Mouse (Mus musculus): ENCODE measurements around the gene Mrps7. TPM values are rescaled to one million over a fixed set of nuclear protein-coding genes. Genes with fewer than 3 reads are reported as not detected.

Gene Mrps7
- 81.6 and 87.1 TPM in 2 replicates for polyA plus RNA-seq (2015; fragmentation: Nextera tagmentation; extraction: Ambion mirVana)

- Histone ChIP-seq H3K4me2 (peak within 1 kb of the TSS; percentile 96), H3K4me1 (peaks cover 31% of the 10 kb centered on the region), H3K9me3 (replicated peaks) (no peaks in the 10 kb centered on the region), H3K4me3 (peak within 1 kb of the TSS; percentile 99), H3K27ac (peak within 1 kb of the TSS; percentile 85), H3K36me3 (ENCODE audit: poor library complexity, severe bottlenecking) (peaks cover 48% of the 10 kb centered on the region), H3K27me3 (no peaks in the 10 kb centered on the region), H3K9ac (peak within 1 kb of the TSS; percentile 97)
- peak; percentile 97 for ATAC-seq
- 1% methylated on average over 67 of the region's 93 CpGs for WGBS
These were observed at the start of gene Mrps7, which contains the start of gene Gga3 for GRCm38 (mm10) chr11:115603476-115604303. Mrps7 (plus strand) TSS chr11:115603925. Gga3 (minus strand) TSS chr11:115604051.

GRCm38 (mm10) chr11:115555717-115556116 is 48.0 kb upstream of the Mrps7 start:
- no peak overlapping the region for H3K4me3 ChIP-seq
- H3K27me3 ChIP-seq, result no peaks in the 10 kb centered on the region
- no peak overlapping the region for H3K4me2 ChIP-seq
- no peak overlapping the region for H3K27ac ChIP-seq
- WGBS, result 82% methylated on average over 17 of the region's 17 CpGs
- H3K36me3 ChIP-seq (ENCODE audit: poor library complexity, severe bottlenecking), result no peaks in the 10 kb centered on the region
- no peaks in the 10 kb centered on the region for H3K9me3 ChIP-seq (replicated peaks)
- no peak overlapping the region for H3K9ac ChIP-seq
- H3K4me1 ChIP-seq, result no peaks in the 10 kb centered on the region
- no peak for ATAC-seq

GRCm38 (mm10) chr11:115563406-115563805 is 40.3 kb upstream of the Mrps7 start:
- Histone ChIP-seq H3K9me3 (replicated peaks) (no peaks in the 10 kb centered on the region), H3K9ac (peak overlapping the region; percentile 85; the same call in 1 of the 2 replicates), H3K27ac (peak overlapping the region; percentile 80), H3K4me2 (peak overlapping the region; percentile 87), H3K27me3 (no peaks in the 10 kb centered on the region), H3K4me1 (peaks cover 17% of the 10 kb centered on the region), H3K36me3 (ENCODE audit: poor library complexity, severe bottlenecking) (peaks cover 26% of the 10 kb centered on the region), H3K4me3 (peak overlapping the region; percentile 87)
- no peak for ATAC-seq
- WGBS, result 45% methylated on average over 4 of the region's 4 CpGs

DNA sequence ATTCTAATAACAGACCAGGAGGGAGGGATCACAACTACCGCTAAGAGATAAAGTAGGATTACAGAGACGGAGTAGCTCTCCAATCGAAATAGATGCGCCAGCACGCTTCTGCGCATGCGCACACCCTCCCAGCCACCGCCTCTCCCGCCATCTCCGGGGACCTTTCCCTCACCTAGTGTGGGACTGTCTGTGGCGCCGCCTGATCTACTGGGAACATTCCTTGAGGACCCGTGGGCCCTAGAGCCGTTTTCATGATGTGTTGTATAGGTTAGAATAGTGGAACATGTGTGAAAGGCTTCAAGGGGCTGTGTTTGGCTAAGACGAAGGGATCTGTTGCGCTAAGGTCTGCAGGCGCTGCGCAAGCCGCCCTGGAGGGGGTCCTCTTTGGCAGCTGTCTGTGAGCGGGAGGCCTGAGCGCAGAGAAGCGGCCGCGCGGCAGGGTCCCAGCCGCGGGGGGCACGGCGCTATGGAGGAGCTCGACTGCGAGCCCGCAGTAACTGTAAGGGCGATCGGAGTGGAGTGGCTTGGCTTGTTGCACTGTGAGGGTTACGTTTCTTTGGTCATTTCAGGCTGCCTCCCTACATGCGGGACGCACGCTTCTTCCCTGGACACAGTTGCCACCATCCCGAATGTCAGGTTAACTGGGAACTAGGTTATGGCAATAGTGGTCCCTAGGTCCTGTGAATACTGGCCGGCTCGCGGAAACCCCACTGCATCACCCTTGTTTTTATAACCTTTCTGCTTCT is 39.5 kb upstream of the Mrps7 start, which contains the start of gene Nup85:
Gene Nup85, plus strand, starts transcription at position 371 of the 746 bp plus-strand sequence.
- peaks cover 17% of the 10 kb centered on the region for H3K4me1 ChIP-seq
- H3K9ac ChIP-seq, result peak within 1 kb of the TSS; percentile 85
- peak; percentile 95 for ATAC-seq
- peak within 1 kb of the TSS; percentile 87 for H3K4me3 ChIP-seq
- H3K27ac ChIP-seq, result peak within 1 kb of the TSS; percentile 80
- peaks cover 34% of the 10 kb centered on the region for H3K36me3 ChIP-seq (ENCODE audit: poor library complexity, severe bottlenecking)
- under 1% methylated on average over 42 of the region's 42 CpGs for WGBS
- peak within 1 kb of the TSS; percentile 87 for H3K4me2 ChIP-seq
- no peaks in the 10 kb centered on the region for H3K27me3 ChIP-seq
- H3K9me3 ChIP-seq (replicated peaks), result no peaks in the 10 kb centered on the region

DNA sequence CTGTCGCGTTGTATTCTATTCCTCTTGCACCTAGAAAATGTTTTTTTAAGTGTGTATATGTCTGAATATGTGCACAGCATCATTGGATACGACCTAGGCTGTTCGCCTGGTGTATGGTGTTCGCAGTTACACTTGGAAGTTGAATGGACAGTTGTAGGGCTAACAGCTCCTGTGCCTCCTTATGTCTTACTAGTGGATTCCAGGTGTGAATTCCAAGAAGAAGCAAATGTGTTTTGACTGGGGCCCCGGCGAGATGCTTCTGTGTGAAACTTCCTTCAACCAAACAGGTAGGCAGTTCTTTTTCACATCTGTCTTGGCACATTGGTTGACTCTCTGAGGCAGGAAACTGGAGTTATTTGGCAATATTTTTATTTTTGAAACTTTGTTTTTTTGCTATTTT is 38.8 kb upstream of the Mrps7 start:
- Histone ChIP-seq H3K27me3 (no peaks in the 10 kb centered on the region), H3K27ac (peak overlapping the region; percentile 80; the same call in 1 of the 2 replicates), H3K4me1 (peaks cover 17% of the 10 kb centered on the region), H3K9ac (peak overlapping the region; percentile 85), H3K4me2 (peak overlapping the region; percentile 87), H3K9me3 (replicated peaks) (no peaks in the 10 kb centered on the region), H3K4me3 (peak overlapping the region; percentile 87), H3K36me3 (ENCODE audit: poor library complexity, severe bottlenecking) (peaks cover 42% of the 10 kb centered on the region)
- no peak for ATAC-seq
- 21% methylated on average over 7 of the region's 7 CpGs for WGBS

DNA sequence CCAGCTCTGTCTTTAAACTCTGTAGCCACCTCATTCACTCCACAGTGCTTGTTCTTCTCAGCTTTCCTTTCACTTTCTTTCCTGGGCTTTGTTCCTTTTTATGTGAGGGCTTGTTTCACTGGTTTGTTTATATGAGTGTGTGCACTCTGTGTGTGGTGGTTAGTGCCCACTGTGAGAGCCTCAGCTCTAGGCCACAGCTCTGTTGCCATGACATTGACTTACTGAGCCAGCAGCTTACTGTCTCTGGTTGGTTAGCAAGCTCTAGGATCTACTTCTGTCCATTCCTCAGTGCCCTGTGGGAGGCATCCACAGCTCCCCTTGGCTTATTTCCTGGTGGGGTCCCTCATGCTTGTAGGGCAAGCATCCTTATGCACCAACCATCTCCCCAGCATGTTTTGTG is 24.6 kb upstream of the Mrps7 start:
- H3K9ac ChIP-seq, result no peak overlapping the region
- no peaks in the 10 kb centered on the region for H3K27me3 ChIP-seq
- no peak for ATAC-seq
- no peaks in the 10 kb centered on the region for H3K9me3 ChIP-seq (replicated peaks)
- peaks cover 76% of the 10 kb centered on the region for H3K36me3 ChIP-seq (ENCODE audit: poor library complexity, severe bottlenecking)
- no peak overlapping the region for H3K27ac ChIP-seq
- H3K4me1 ChIP-seq, result no peaks in the 10 kb centered on the region
- H3K4me3 ChIP-seq, result no peak overlapping the region
- H3K4me2 ChIP-seq, result no peak overlapping the region

- H3K36me3 ChIP-seq (ENCODE audit: poor library complexity, severe bottlenecking), result peaks cover 100% of the 10 kb centered on the region
- 87% methylated on average over 10 of the region's 10 CpGs for WGBS
These were observed 20.7 kb upstream of the Mrps7 start for GRCm38 (mm10) chr11:115582913-115583606.

DNA sequence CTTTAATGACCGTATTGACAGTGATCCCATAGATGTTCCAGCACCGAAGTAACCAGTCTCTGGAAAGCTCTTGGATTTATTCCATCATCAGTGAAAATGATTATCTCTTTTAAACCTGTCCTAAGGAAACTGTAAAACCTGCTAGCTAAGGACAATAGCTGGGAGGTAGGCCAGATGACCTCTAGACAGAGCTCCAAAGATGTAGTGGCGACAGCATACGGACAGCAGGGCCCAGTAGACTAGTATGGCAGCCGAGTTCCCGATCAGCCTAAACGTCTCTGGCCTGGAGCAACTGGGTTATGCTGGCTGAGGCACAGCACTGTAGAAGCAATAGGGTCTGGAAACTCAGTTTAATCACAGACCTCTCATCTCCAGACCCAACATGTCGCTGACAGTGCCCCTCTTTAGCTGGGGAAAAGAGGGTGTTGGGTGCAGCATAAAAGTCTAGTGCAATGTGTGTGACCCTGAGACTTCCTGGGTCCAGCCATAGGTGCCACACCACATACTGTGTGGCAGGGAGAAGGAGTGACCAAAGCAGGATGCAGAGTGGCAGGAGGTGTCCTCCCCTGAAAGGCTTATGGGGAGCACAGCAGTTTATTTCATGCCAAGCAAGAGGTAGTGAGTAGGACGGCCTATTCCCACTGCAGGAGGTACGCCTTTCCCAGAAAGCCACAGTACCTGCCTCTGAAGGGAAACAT is 19.2 kb upstream of the Mrps7 start:
- Histone ChIP-seq H3K9me3 (replicated peaks) (no peaks in the 10 kb centered on the region), H3K27me3 (no peaks in the 10 kb centered on the region), H3K27ac (no peak overlapping the region), H3K4me2 (no peak overlapping the region), H3K36me3 (ENCODE audit: poor library complexity, severe bottlenecking) (peaks cover 98% of the 10 kb centered on the region), H3K4me1 (no peaks in the 10 kb centered on the region), H3K4me3 (no peak overlapping the region), H3K9ac (no peak overlapping the region)
- 91% methylated on average over 10 of the region's 10 CpGs for WGBS
- ATAC-seq, result no peak

More at GRCm38 (mm10) chr11:115582913-115583606, 20.7 kb upstream of the Mrps7 start:
- Histone ChIP-seq H3K9me3 (replicated peaks) (no peaks in the 10 kb centered on the region), H3K27ac (no peak overlapping the region), H3K9ac (no peak overlapping the region), H3K4me3 (no peak overlapping the region), H3K4me1 (no peaks in the 10 kb centered on the region), H3K27me3 (no peaks in the 10 kb centered on the region), H3K4me2 (no peak overlapping the region)
- ATAC-seq, result no peak

GRCm38 (mm10) chr11:115585573-115586100 is 18.1 kb upstream of the Mrps7 start:
- Histone ChIP-seq H3K36me3 (ENCODE audit: poor library complexity, severe bottlenecking) (peaks cover 98% of the 10 kb centered on the region), H3K4me2 (no peak overlapping the region), H3K27me3 (no peaks in the 10 kb centered on the region), H3K27ac (no peak overlapping the region), H3K4me3 (no peak overlapping the region), H3K9ac (no peak overlapping the region), H3K4me1 (no peaks in the 10 kb centered on the region), H3K9me3 (replicated peaks) (no peaks in the 10 kb centered on the region)
- 94% methylated on average over 7 of the region's 7 CpGs for WGBS
- ATAC-seq, result no peak

DNA sequence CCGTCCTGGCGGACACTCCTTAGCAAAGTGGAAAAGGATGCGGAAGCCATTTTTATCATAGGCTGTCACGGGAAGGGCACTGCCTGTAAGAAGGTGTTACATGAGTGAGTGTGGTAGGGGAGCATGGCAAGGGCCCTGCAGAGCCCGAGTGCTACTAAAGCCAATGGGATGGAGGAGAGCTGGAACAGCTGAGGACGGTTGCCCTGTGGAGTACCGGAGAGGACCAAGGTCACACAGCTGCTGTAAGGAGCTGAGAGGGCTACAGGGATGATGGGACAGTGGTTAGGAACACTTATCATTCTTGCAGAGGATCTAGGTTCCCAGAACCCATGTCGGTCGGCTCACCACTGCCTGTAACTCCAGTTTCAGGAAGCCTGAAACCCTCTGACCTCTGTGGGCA is 17.3 kb upstream of the Mrps7 start:
- Histone ChIP-seq H3K36me3 (ENCODE audit: poor library complexity, severe bottlenecking) (peaks cover 98% of the 10 kb centered on the region), H3K4me1 (no peaks in the 10 kb centered on the region), H3K9ac (no peak overlapping the region), H3K27ac (no peak overlapping the region), H3K4me3 (no peak overlapping the region), H3K9me3 (replicated peaks) (no peaks in the 10 kb centered on the region), H3K4me2 (no peak overlapping the region), H3K27me3 (no peaks in the 10 kb centered on the region)
- ATAC-seq, result no peak
- WGBS, result 96% methylated on average over 9 of the region's 9 CpGs

DNA sequence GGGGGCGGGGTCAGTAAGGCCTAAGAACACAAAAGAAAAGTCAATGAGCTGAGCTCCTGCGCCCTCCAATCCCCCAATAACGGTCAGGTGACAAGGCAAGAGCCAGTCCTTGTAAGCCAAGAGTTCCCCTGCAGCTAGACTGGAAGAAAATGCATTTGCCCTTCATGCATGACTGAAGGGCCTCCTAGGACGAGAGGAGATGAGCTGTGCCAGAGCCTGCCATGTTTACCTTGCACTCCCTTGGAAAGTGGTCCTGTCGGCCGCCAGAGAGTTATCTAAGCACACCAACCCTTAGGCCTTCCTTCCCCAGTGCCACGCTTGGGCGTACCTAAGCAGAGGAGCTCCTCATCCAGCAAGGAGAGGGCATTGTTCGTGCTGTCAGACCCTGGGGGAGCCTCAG is 15.7 kb upstream of the Mrps7 start:
- Histone ChIP-seq H3K4me1 (no peaks in the 10 kb centered on the region), H3K4me3 (no peak overlapping the region), H3K27ac (no peak overlapping the region), H3K4me2 (no peak overlapping the region), H3K9me3 (replicated peaks) (no peaks in the 10 kb centered on the region), H3K36me3 (ENCODE audit: poor library complexity, severe bottlenecking) (peaks cover 98% of the 10 kb centered on the region), H3K9ac (no peak overlapping the region), H3K27me3 (no peaks in the 10 kb centered on the region)
- ATAC-seq, result no peak
- 86% methylated on average over 9 of the region's 9 CpGs for WGBS

All from forebrain, embryonic 13.5 days (tissue).